Mouse (Mus musculus) testis, adult 2 months (tissue): Measurements from ENCODE around the gene Ccser2.

ENCODE experiments used
- CTCF ChIP-seq: fragments of 200-500 bp; IDR thresholded peaks from 2 replicates; pipeline ENCODE4 v1.5.1; 2012; ENCODE audit warnings: low read depth, mild to moderate bottlenecking, inconsistent platforms, low read length, moderate library complexity; ENCODE audit not compliant: control insufficient read depth, insufficient read depth, insufficient replicate concordance
- POLR2A ChIP-seq: fragments of 200-500 bp; IDR thresholded peaks from 2 replicates; pipeline ENCODE4 v1.6.1; 2012; ENCODE audit warnings: low read depth, mild to moderate bottlenecking, inconsistent platforms, low read length, moderate library complexity; ENCODE audit not compliant: control insufficient read depth

DNA sequence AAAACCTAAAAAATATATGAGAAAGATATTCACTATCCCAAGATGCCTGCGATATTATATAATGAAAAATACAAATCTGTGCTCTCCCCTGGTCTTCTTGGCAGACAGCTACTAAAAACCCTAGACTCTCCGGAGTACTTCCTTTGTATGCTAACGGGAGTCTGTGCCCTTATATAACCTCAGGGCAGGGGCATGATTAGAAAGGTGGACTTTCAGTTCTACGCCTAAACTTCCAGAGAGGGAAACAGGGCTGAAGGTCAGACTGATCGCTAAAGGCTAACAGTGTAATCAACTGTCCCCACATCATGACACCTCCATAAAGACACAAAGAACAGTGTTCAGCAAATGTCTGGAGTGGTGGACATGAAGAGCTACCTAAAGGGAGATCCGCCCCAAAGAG is 11.3 kb downstream of the Ccser2 start:
- no peak for TF ChIP-seq POLR2A
- no peak for TF ChIP-seq CTCF
